Mouse (Mus musculus): ENCODE data around the gene Evpl. TPM values are rescaled to one million over a fixed set of nuclear protein-coding genes. Genes with fewer than 3 reads are reported as not detected.
"Not testable (repeated sequence)": the region's sequence is repeated elsewhere in the genome, so short reads cannot be mapped to it uniquely, and the experiment has no call there.

Gene Evpl
- polyA plus RNA-seq (2017; shearing (Covaris generic)): not detected

GRCm38 (mm10) chr11:116237742-116238395, at the start of gene Evpl:
TSS of gene Evpl (minus strand) at chr11:116238077.
- ATAC-seq: peak; percentile 36

DNA sequence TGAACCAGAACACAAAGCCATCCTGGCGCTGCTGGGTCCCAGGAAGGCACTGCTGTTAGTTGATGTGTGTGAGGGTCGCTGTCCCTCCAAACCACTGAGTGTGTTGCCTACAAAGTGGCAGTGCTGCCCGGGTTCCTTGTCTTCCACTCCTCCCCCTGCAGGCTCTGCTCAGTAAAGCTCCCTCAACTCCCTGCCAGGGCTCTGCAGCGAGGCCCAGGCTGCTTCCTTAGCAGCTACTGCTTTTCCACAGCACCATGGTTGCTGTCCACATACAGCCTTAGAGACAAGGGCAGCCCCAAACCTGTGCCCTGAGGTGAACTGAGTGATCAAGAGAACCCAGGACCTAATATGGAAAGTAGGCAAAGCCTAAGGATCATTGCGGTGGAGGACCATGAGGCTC, 49.5 kb upstream of the Evpl start:
- ATAC-seq: no peak

GRCm38 (mm10) chr11:116285770-116286191, 47.9 kb upstream of the Evpl start:
- ATAC-seq: no peak

- ATAC-seq: no peak
These were observed 46.1 kb upstream of the Evpl start for GRCm38 (mm10) chr11:116283982-116284381.

- ATAC-seq: no peak
These were observed 45.1 kb upstream of the Evpl start for GRCm38 (mm10) chr11:116282912-116283521.

- ATAC-seq: no peak
These were observed 44.2 kb upstream of the Evpl start for GRCm38 (mm10) chr11:116282089-116282488.

- no peak for ATAC-seq
These were observed 43.8 kb upstream of the Evpl start for GRCm38 (mm10) chr11:116281671-116282070.

- ATAC-seq: no peak
These were observed 43.1 kb upstream of the Evpl start, which contains the start of gene Galr2 for GRCm38 (mm10) chr11:116280751-116281663. TSS of gene Galr2 (plus strand) at chr11:116280939.

DNA sequence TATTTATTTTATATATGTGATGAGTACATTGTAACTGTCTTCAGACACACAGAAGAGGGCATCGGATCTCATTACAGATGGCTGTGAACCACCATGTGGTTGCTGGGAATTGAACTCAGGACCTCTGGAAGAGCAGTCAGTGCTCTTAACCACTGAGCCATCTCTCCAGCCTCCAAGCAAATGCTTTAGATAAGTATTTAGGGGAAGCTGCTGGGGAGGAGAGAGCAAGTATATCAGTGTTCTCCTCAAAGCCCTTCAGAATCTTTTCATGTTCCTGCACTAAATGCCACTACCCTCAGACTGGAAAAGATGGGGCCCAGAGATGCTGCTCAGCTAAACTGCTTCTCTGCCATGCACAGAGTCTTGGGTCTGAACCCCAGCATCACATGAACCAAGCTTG, 39.3 kb upstream of the Evpl start:
- not testable (repeated sequence) for ATAC-seq

DNA sequence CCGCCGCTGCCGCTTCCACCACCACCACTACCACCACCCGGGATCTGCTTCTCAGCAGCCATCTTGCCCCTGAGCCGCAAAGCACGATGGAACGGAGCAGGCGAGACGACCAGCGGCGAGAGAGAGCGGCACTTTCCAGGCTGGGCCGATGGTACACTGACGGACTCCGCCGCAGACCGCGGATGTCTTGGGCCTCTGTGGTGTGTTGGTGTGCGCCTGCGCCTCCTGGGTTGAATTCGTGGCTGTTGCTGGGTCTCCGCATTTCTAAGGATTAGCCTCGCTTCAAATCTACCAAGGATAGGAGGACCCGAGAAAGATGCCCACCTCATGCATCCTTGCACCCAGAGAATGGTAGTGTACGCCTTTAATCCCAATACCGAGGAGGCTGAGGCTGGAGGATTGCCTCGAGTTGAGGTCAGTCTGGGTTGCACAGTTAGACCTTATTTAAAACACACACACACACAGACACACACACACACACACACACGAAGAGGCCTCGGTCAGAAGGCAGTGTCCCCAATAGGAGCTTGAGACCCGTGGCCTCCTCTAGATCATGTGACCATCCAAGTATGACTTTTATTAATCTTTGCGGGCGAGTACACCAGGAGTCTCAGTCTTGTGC, 36.3 kb upstream of the Evpl start, which contains the start of gene Srp68:
TSS of gene Srp68 (minus strand) at position 173 of the 622 bp plus-strand sequence.
- peak; percentile 94 for ATAC-seq

DNA sequence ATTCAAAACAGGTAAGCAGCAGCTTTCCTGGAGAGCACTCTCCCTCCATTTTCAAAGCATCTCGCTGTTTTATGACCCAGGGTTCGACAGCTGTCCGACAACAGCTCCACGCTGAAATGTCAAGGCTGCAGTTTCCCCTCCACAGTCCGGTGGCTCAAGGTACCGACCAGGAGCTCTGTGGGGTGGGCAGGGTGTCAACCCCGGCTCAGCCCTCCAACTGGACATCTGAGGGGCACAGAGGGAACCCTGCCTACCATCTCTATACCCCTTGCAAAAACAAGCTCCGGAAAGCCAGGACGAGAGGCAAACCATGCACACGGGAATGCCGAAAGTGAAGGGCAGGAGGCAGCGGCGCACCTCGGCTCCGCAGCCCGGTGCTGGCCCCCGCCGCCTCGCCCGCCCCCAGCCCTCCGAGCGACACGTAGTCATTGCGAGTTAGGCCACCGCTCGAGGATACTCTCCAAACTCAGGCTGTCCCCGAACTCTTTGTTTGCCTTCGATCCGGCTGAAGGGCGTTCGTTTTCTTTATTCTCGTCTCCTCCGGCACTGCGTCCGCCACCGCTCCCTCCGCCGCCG, 35.7 kb upstream of the Evpl start:
- peak; percentile 31 for ATAC-seq

GRCm38 (mm10) chr11:116272589-116273468, 35.0 kb upstream of the Evpl start:
- no peak for ATAC-seq

DNA sequence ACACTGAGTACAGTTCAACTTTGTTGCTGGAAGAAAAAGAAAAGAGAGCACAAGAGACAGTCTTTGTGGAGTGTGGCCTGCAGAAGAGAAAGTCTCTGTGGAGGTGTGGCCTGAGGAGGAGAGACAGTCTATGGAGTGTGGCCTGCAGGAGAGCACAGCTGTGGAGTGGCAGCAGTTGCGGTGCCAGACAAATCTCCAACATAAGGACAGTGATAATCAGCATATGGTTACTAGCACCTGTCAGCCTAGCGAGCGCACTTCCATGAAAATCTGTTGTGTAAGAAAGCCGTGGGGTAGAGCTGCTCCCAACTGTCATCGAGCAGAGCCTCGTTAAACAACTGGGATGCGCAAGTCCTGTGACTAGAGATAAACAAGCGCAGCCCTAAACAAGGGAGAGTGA, 31.7 kb upstream of the Evpl start:
- no peak for ATAC-seq

DNA sequence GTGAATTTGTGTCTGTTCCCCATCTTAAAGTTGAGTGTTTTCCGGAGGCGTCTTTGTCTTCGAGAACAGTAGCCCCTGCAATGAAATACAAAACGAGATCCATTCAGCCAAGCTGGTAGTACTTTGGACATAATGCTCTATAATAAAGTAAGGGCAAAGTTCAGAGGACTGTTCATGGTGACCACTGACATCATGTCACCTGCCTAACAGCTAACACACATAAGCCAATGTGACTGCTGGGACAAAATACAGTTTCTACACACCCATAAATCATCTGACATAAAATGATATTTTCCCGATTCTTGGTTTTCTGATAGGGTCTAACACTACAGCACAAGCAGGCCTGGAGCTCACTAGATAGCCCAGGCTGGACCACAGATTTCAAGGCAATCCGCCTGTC, 30.4 kb upstream of the Evpl start:
- ATAC-seq: no peak

- no peak for ATAC-seq
These were observed 29.8 kb upstream of the Evpl start for GRCm38 (mm10) chr11:116267637-116268036.

DNA sequence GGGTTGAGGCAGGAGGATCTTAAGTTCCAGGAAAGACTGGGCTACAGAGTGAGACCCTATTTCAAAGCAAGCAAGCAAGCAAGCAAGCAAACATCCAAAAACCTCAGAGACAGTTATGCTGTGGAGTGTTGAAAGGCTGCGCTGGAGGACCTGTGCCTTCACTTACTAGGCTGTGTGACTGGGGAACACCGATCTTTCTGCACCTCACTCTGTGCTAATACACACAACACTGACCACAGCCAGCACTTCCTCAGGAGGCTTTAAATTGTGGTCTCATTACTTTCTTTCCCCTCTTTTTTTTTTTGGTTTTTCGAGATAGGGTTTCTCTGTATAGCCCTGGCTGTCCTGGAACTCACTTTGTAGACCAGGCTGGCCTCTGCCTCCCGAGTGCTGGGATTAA, 28.0 kb upstream of the Evpl start:
- no peak for ATAC-seq

- peak; percentile 54 for ATAC-seq
These were observed 27.5 kb upstream of the Evpl start for GRCm38 (mm10) chr11:116265352-116265751.

DNA sequence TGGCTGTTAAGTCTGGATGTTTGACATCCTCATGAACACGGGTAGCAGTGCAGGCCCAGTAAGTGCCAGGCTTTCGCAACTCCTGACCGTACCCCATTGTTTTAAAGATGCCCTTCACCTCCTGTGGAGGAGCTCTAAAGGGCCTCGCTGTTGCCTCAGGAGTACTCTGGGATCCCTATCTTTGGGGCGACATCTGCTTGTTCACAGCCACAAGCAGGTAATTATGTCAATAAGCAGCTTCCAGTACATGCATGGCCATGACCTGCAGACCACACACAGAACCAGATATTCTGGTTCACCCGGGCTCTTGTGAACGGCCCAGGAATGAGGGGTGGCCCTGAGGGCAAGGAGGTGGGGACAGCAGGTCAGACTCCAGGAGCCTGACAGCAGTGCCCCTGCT, 22.4 kb upstream of the Evpl start:
- no peak for ATAC-seq

- no peak for ATAC-seq
These were observed 21.6 kb upstream of the Evpl start for GRCm38 (mm10) chr11:116259461-116259860.

DNA sequence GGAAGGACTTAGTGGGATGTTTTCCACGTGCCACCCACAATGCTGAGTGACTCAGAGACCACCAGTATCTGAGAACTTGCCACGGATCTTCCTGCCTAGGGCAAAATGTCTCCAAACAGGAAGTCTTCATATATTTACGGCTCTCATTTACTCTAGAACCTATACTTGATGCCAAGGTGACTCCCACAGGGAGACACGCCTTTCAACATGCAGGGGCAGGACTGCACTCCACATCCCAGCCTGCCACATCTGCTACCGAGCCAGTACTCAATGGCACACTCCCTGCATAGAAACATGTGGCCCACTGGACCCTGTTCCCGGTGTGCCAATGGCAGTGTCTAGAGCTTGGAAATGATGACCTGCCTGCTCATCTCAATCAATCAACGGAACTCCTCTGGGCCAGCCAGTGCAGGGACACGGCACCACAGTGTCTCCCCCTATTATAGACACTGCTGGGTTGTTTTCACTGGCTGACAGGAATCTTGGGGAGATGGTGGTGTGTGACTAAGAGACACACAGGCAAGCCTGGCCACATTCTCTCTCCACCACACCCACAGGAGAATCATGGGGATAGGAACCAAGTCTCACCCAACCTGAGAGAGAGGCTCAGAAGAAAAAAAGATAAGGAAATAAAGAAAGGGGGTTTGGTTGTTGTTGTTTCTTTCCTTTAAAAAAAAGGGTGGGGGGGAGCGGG, 18.3 kb upstream of the Evpl start:
- ATAC-seq: peak; percentile 53

Measured in activated CD4-positive, CD25-positive, alpha-beta regulatory T cell, adult 4 months (primary cell).